Mouse (Mus musculus) left cerebral cortex, postnatal 4 days (tissue): ENCODE data around the gene Aebp2. TPM values are rescaled to one million over a fixed set of nuclear protein-coding genes. Genes with fewer than 3 reads are reported as not detected.
"Not testable (repeated sequence)": the region's sequence is repeated elsewhere in the genome, so short reads cannot be mapped to it uniquely, and the experiment has no call there.

Experiments used
- DNase-seq: peaks from one replicate; pipeline ENCODE4 v3.0.0-alpha.2; 2022
- intact Hi-C: fragments of 180-260 bp; cut with DNase I; formaldehyde crosslinking; loops from one replicate; pipeline ENCODE4 v1.15.1; 2025
- total RNA-seq, 2 experiments: library from RNA; stranded (reverse); gene quantifications; 2 replicates each; pipeline ENCODE4 v1.2.3; 2021

Aebp2 gene
- total RNA-seq, 2 experiments from 2014 or later, result 42.3 to 42.8 TPM

GRCm38 (mm10) chr6:140645931-140646330, 23.5 kb downstream of the Aebp2 start:
- intact Hi-C loops, result no loop called here

GRCm38 (mm10) chr6:140646892-140647291, 24.4 kb downstream of the Aebp2 start:
- intact Hi-C loops, result no loop called here
- DNase-seq, result no peak

More at GRCm38 (mm10) chr6:140645931-140646330, 23.5 kb downstream of the Aebp2 start:
- no peak for DNase-seq

- intact Hi-C loops, result no loop called here
- no peak for DNase-seq
These were observed 27.3 kb downstream of the Aebp2 start for GRCm38 (mm10) chr6:140649812-140650211.

DNA sequence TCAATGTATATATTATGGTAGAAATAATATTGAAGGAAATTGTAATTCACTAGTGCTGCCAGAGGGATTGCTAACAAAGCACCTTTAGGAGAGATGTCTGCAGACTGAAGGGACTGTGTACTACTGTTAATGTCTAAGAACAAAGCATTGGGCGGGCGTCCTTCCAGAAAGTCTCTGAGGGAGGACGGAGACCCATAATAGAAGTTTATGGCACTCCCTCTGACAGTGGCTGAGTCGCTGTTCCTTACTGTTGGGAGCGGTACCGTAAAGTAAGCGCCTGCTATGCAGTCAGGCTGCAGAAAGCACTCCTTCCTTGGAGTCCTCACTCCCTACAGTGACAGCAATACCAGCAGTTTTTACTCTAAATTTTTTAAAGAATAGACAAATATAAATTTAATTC, 29.5 kb downstream of the Aebp2 start:
- DNase-seq, result peak; percentile 15
- intact Hi-C loops, result no loop called here

GRCm38 (mm10) chr6:140655451-140655850, 33.0 kb downstream of the Aebp2 start:
- intact Hi-C loops, result no loop called here
- DNase-seq, result no peak

GRCm38 (mm10) chr6:140656991-140657390, 34.5 kb downstream of the Aebp2 start:
- no peak for DNase-seq
- intact Hi-C loops, result no loop called here

GRCm38 (mm10) chr6:140657920-140658522, 35.6 kb downstream of the Aebp2 start:
- no peak for DNase-seq

DNA sequence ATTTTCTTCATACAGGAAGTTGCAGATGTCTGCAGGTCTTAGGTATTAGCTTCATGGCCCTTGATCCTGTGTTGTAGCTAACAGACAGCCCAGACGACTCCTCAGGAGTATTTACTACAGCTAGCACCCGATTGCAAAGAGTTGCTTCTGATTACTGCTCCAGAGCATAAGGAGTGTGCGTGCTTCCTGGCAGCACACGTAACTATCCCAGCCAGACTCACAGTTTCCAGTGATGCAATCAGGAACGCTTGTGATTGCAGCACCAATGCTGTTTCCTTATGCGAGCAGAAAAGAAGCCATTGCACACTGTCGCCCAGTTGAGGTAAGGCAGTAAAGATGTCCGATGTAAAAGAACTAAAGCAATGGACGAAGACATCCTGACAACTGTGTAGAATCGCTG, 38.6 kb downstream of the Aebp2 start:
- intact Hi-C loops, result no loop called here
- no peak for DNase-seq

More at GRCm38 (mm10) chr6:140657920-140658522, 35.6 kb downstream of the Aebp2 start:
- intact Hi-C loops, result no loop called here

DNA sequence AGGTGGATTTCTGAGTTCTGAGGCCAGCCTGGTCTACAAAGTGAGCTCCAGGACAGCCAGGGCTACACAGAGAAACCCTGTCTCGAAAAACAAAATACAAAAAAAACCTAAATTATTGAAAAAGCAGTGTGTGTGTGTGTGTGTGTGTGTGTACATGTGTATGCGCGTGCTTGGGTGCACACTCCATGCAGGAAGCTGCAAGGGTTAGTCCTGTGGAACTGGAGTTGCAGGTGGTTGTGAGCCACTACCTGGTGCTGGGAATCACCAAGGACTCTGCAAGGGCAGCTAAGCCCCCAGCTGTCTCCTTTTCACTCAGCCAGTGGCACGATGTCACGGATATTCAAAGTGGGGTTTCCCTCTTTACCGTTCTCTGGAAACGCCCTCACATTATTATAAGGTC, 39.3 kb downstream of the Aebp2 start:
- DNase-seq, result no peak
- intact Hi-C loops, result no loop called here

DNA sequence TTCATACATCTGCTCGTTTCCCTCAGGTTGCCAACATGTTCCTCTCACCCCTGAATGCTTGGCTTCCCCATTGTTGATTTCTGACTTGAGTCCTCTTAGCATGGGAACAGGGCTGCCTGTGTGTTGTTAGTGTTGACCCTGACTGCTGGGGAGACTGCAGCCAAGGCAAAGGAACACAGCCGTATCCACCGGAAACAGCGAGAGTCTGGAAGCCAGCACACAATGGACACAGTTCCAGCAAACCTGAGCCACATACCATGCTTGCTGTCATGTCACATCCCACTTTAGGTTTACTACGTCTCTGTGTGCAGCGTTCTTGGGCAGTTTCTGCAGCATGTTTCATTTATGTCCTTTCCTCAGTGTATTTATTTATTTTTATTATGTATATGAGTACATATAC, 39.8 kb downstream of the Aebp2 start:
- intact Hi-C loops, result no loop called here

DNA sequence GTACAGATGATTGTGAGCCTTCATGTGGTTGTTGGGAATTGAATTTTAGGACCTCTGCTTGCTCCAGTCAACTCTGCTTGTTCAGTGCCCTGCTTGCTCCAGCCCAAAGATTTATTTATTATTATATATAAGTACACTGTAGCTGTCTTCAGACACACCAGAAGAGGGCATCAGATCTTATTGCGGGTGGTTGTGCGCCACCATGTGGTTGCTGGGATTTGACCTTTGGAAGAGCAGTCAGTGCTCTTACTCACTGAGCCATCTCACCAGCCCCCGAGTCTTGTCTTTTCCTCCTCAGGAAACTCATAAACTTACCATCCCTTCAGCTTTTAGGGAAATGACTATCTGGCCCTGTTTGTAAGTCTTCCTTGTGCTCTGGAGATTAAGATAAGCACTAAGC, 40.2 kb downstream of the Aebp2 start:
- intact Hi-C loops, DNase-seq: not testable (repeated sequence)

More for the DNA sequence above, 39.8 kb downstream of the Aebp2 start:
- no peak for DNase-seq

- no peak for DNase-seq
- intact Hi-C loops, result no loop called here
These were observed 42.1 kb downstream of the Aebp2 start for GRCm38 (mm10) chr6:140664611-140665010.

DNA sequence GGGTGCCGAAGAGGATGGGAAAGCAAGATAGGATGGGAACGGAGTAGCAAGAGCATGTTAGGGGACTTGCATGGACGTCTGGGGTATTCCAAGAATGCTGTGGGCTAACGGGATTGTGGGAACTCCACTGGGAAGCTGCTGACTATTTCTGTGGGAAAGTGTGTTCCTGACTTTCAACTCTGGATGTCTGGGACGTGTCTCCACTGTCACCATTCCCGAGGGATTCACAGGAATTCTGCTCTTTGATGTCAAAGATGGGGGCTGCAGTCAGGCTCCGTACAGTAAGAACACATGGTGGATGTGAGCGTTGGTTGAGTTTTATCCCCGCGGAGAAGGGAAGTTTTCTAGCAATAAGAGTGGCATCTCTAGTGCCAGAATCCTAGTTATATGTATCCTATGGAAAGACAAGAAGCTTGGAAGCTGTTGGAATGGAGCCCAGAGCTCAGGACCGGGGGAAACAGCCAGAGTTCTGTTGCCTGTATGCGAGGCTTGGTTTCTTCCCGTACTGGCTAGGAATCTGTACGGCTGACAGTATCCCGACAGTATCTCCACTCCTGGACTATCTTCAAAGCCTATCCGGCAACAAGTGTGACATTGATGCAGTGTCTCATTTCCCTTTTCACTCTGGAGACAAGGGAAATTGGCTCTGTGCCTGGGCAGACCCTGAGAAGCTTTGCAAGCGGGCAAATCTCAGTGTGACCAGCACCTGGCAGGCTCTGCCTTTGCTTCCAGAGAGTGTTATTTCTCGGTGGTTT, 44.2 kb downstream of the Aebp2 start:
- intact Hi-C loops, result no loop called here
- DNase-seq, result peak; percentile 80

DNA sequence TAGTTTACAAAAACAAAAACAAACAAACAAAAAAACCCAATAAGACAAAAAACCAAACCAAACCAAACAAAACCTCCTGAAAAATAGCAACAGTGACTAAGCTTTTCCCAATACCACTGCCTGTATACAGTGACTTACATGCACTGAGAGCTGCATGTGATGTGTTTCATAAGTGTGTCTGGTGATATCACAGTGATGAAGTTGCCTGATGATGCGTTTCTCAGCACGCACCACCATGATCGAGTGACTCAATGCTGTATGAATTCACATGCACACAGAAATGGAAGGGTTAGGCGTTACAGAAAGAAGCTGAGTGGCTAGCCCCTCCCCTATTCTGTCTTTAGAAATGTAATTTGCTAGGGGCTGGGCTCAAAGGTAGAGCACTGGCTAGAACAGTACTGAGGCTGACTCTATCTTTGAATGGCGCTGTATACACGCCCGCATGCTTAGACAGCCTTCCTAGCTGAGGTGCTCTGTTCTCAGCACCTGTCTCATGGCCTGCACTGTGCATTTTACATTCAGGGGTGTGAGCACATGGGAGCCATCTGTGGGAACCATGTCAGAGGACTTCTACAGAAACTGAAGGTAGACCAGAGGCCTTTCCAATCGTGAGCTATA, 44.9 kb downstream of the Aebp2 start:
- no peak for DNase-seq
- intact Hi-C loops, result no loop called here

GRCm38 (mm10) chr6:140674414-140674813, 52.0 kb downstream of the Aebp2 start:
- intact Hi-C loops, result no loop called here
- no peak for DNase-seq

GRCm38 (mm10) chr6:140676094-140676493, 53.6 kb downstream of the Aebp2 start:
- intact Hi-C loops, result no loop called here
- no peak for DNase-seq

DNA sequence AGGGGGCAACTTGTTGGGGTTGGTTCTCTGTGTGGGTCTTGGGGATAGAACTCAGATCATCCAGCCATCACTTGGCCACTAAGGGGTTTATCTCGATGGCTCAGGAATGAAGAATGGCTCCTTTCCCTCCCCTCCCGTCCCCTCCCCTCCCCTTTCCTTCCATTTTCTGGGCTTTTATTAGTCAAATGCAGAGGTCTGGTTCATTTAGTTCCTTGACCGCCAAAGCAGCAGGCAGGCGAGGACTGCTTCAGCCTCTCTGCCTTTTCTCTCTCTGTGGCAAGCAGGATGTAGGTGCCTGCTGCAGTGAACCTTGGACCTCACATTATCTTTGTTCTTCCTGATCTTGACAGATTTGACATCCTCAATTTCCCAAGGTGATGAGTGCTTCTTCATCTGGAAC, 54.6 kb downstream of the Aebp2 start:
- intact Hi-C loops, result no loop called here
- DNase-seq, result no peak

GRCm38 (mm10) chr6:140677960-140678359, 55.5 kb downstream of the Aebp2 start:
- intact Hi-C loops, result no loop called here
- DNase-seq, result no peak

DNA sequence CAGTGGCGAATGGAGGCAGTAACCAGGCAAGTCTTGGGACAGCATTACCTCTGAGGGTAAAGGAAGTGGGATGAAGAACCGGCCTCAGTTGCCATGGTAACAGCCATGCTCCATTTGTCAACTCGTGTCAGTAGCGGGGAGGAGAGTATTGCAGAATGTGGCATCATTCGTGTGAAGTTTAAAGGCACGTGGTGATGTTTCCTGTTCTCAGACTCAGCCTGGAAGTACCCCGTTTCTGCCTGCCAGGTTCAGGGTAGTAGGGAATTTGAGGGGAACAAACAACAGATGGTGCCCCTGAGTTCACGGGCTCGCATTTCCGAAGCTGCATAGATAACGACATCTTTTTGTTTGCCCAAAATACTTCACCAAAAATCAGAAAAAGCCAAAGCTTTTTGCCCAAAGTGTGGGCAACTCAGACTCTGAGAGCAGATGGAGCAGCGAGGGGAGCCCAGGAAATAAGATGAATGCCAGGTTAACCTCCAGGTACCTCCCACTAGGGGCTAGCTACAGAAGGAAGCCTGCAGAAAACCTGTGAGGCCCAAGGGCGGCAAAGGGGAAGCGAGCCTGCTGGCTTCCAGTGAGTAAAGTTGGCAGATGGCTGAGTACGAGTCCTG, 56.3 kb downstream of the Aebp2 start:
- DNase-seq, result peak; percentile 72
- intact Hi-C loops, result no loop called here

DNA sequence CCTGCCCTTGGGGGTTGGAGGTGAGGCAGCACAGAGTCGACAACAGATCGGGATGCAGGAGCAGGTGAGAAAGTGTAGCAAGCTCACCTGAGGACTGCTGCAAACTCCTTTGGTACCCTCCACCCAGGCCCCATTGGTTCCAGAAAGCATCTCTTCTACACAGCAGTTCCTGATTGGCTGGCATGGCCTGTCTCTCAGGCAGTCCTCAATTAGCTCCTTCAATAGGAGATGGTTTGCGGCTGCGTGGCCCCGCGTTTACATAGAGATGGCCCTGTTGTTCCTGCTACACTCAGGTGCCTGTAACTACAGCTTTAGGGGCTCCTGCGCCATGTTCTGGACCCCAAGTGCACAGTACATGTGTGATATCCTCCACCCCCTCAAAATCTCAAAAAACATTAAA, 58.2 kb downstream of the Aebp2 start:
- intact Hi-C loops, result no loop called here
- DNase-seq, result no peak

- intact Hi-C loops, result no loop called here
- DNase-seq, result no peak
These were observed 60.4 kb downstream of the Aebp2 start for GRCm38 (mm10) chr6:140682829-140683228.

DNA sequence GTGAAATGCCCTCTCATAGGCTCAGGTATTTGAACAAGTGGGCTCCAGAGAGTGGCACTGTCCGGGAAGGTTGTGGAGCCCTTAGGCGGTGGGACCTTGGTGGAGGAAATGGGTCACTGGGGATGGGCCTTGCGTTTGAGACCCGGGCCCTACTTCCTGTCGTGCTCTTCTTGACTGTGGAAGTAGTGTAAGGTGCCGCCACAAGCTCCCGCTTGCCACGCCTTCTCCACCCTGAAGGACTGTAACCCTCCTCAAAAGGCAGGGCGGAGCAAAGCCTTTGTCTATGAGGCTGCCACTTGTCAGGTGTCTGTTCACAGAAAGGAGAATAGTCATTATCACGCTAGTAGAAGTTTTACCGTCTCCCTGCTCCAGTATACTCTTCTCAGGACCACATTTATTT, 61.9 kb downstream of the Aebp2 start:
- intact Hi-C loops, result no loop called here
- no peak for DNase-seq
